Mouse (Mus musculus): ENCODE data around the gene Olig3.

DNA sequence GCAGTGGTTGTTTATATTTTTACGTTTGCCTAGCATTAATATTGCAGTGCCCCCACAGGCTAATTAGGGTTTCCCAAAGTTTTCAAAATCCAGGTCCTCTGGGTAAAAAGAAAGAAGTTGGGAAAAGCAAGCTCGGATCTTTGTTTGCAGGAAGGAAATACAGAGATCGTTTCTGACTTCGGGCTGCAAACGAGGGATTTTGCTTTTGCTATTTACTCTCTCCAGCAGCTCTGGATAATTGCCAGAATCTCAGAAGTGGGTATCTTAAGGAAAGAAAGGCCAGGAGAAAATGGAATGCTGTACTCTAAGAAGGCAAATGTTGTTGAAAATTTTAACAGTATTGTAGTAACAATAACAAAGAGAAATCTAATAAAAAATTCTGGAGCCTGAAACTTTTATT, 45.9 kb upstream of the Olig3 start:
- TF ChIP-seq POLR2A (IDR thresholded peaks at IDR 0.05; ENCODE audit: control insufficient read depth, low read depth, low read length) (no peak), CTCF (IDR thresholded peaks at IDR 0.05; ENCODE audit: control insufficient read depth, insufficient read depth, insufficient replicate concordance, low read depth, low read length) (no peak)
